Mouse (Mus musculus) stomach, postnatal 0 days (tissue): Measurements from ENCODE around the gene Fut7. TPM values are rescaled to one million over a fixed set of nuclear protein-coding genes. Genes with fewer than 3 reads are reported as not detected.

Experiments
- ATAC-seq: fragments of 200-750 bp; cut with Nextera tagmentation; 2 replicates; pipeline ENCODE4 v1.8.0; 2017; ENCODE audit not compliant: low FRiP score, low TSS enrichment
- DNase-seq: peaks from one replicate; pipeline ENCODE4 v3.0.0-alpha.2; 2016; ENCODE audit warnings: low spot score
- H3K27ac ChIP-seq: fragments of 300-500 bp; sonication (generic); replicated peaks from 2 replicates; pipeline ENCODE4 v1.5.1; 2014; ENCODE audit warnings: mild to moderate bottlenecking, control low read depth
- H3K27me3 ChIP-seq: fragments of 300-500 bp; sonication (generic); 2 replicates; pipeline ENCODE4 v1.6.1; 2014; ENCODE audit warnings: low read length; ENCODE audit not compliant: control insufficient read depth, insufficient read depth
- H3K36me3 ChIP-seq: fragments of 300-500 bp; sonication (generic); 2 replicates; pipeline ENCODE4 v1.6.1; 2014; ENCODE audit warnings: low read length, mixed read lengths; ENCODE audit not compliant: control insufficient read depth, insufficient read depth
- H3K4me1 ChIP-seq: fragments of 300-500 bp; sonication (generic); replicated peaks from 2 replicates; pipeline ENCODE4 v1.6.1; 2014; ENCODE audit warnings: antibody characterized with exemption; ENCODE audit not compliant: control insufficient read depth, insufficient read depth
- H3K4me2 ChIP-seq: fragments of 300-500 bp; sonication (generic); replicated peaks from 2 replicates; pipeline ENCODE4 v1.6.1; 2014; ENCODE audit warnings: low read depth, mild to moderate bottlenecking, control low read depth, moderate library complexity
- H3K4me3 ChIP-seq: fragments of 300-500 bp; sonication (generic); 2 replicates; pipeline ENCODE4 v1.5.1; 2014; ENCODE audit warnings: low read depth, low read length, control low read depth
- H3K9ac ChIP-seq: fragments of 300-500 bp; sonication (generic); 2 replicates; pipeline ENCODE4 v1.6.1; 2014; ENCODE audit warnings: mild to moderate bottlenecking, low read length, control low read depth, mixed read lengths
- H3K9me3 ChIP-seq: fragments of 300-500 bp; sonication (generic); 2 replicates; pipeline ENCODE4 v1.6.1; 2016; ENCODE audit warnings: low read length; ENCODE audit not compliant: control insufficient read depth
- CTCF ChIP-seq: IDR thresholded peaks from 2 replicates; pipeline ENCODE4 v1.5.1; 2016; ENCODE audit warnings: antibody characterized with exemption, low read depth, mild to moderate bottlenecking, moderate library complexity
- EP300 ChIP-seq: optimal IDR thresholded peaks from 2 replicates; pipeline ENCODE3; 2016; ENCODE audit warnings: antibody characterized with exemption
- WGBS: fragments of 180-500 bp; shearing (Covaris S2); extraction: QIAGEN DNeasy Blood & Tissue Kit; methylation state at CpG from one replicate; pipeline ENCODE4 v1.1.7; 2014; 5-methylcytosine and 5-hydroxymethylcytosine counted together
- polyA plus RNA-seq: library from polyadenylated mRNA; unstranded; fragments of >200 nt; fragmentation: Nextera tagmentation; extraction: Ambion mirVana; gene quantifications from 2 replicates; pipeline ENCODE4 v1.2.1, GENCODE M21; 2015

Fut7 gene
- polyA plus RNA-seq, 1 experiment from 2014 or later = not detected

- Histone ChIP-seq H3K36me3 (no peaks in the 10 kb centered on the region), H3K9ac (no peak within 1 kb of the TSS), H3K4me3 (no peak within 1 kb of the TSS), H3K9me3 (no peaks in the 10 kb centered on the region), H3K4me1 (peaks cover 10% of the 10 kb centered on the region), H3K4me2 (no peak within 1 kb of the TSS), H3K27ac (no peak within 1 kb of the TSS), H3K27me3 (no peaks in the 10 kb centered on the region)
- no peak for DNase-seq
- TF ChIP-seq EP300 = no peak
- TF ChIP-seq CTCF = no peak
- WGBS = 72% methylated on average over 8 of the region's 8 CpGs
- no peak for ATAC-seq
Measured at GRCm38 (mm10) chr2:25399051-25399450, 24.0 kb upstream of the Fut7 start, which contains the start of gene Npdc1. Gene Npdc1 (plus strand): TSS chr2:25399351.

- H3K27me3 ChIP-seq = no peaks in the 10 kb centered on the region
Measured at GRCm38 (mm10) chr2:25400291-25400690, 22.8 kb upstream of the Fut7 start.

GRCm38 (mm10) chr2:25400764-25401163 lies 22.3 kb upstream of the Fut7 start:
- Histone ChIP-seq H3K4me2 (peak overlapping the region; percentile 42), H3K36me3 (no peaks in the 10 kb centered on the region), H3K9ac (no peak overlapping the region), H3K4me1 (peaks cover 2% of the 10 kb centered on the region), H3K27ac (no peak overlapping the region), H3K4me3 (no peak overlapping the region), H3K9me3 (no peaks in the 10 kb centered on the region), H3K27me3 (no peaks in the 10 kb centered on the region)
- no peak for TF ChIP-seq EP300
- TF ChIP-seq CTCF = peak; percentile 79
- DNase-seq (peak; percentile 71), ATAC-seq (0 out of 2 replicates have a peak, but pooled peaks have one; percentile 22)
- WGBS = 5% methylated on average over 17 of the region's 17 CpGs

More at GRCm38 (mm10) chr2:25400291-25400690, 22.8 kb upstream of the Fut7 start:
- Histone ChIP-seq H3K4me2 (peak overlapping the region; percentile 42), H3K9me3 (no peaks in the 10 kb centered on the region), H3K9ac (no peak overlapping the region), H3K4me1 (peaks cover 2% of the 10 kb centered on the region), H3K27ac (no peak overlapping the region), H3K36me3 (no peaks in the 10 kb centered on the region), H3K4me3 (no peak overlapping the region)
- no peak for DNase-seq
- WGBS = 22% methylated on average over 16 of the region's 16 CpGs
- no peak for ATAC-seq
- TF ChIP-seq CTCF = no peak
- no peak for TF ChIP-seq EP300

GRCm38 (mm10) chr2:25402377-25402971 lies 20.6 kb upstream of the Fut7 start:
- ATAC-seq = peak; percentile 36
- Histone ChIP-seq H3K27ac (no peak overlapping the region; the same call in 1 of the 2 replicates), H3K4me1 (no peaks in the 10 kb centered on the region; the same call in 1 of the 2 replicates), H3K27me3 (no peaks in the 10 kb centered on the region), H3K9me3 (no peaks in the 10 kb centered on the region), H3K36me3 (no peaks in the 10 kb centered on the region), H3K4me3 (peak overlapping the region; percentile 60), H3K4me2 (peak overlapping the region; percentile 77), H3K9ac (peak overlapping the region; percentile 64; the same call in 1 of the 2 replicates)
- 3% methylated on average over 13 of the region's 13 CpGs for whole genome bisulfite sequencing
- DNase-seq = peak; percentile 93
- no peak for TF ChIP-seq EP300
- TF ChIP-seq CTCF = peak; percentile 85

GRCm38 (mm10) chr2:25402972-25403601 lies 20.0 kb upstream of the Fut7 start:
- Histone ChIP-seq H3K27me3 (no peaks in the 10 kb centered on the region), H3K36me3 (no peaks in the 10 kb centered on the region), H3K4me2 (peak overlapping the region; percentile 77), H3K9me3 (no peaks in the 10 kb centered on the region), H3K4me1 (no peaks in the 10 kb centered on the region; the same call in 1 of the 2 replicates), H3K9ac (peak overlapping the region; percentile 64), H3K27ac (peak overlapping the region; percentile 56), H3K4me3 (peak overlapping the region; percentile 60)
- TF ChIP-seq CTCF (no peak), EP300 (no peak)
- peak; percentile 73 for ATAC-seq
- peak; percentile 78 for DNase-seq
- 2% methylated on average over 49 of the region's 54 CpGs for WGBS

- Histone ChIP-seq H3K27me3 (no peaks in the 10 kb centered on the region), H3K4me2 (no peak overlapping the region), H3K36me3 (peaks cover 3% of the 10 kb centered on the region; the same call in 1 of the 2 replicates), H3K9me3 (no peaks in the 10 kb centered on the region), H3K4me3 (peak overlapping the region; percentile 60; the same call in 1 of the 2 replicates), H3K27ac (no peak overlapping the region), H3K4me1 (no peaks in the 10 kb centered on the region; the same call in 1 of the 2 replicates), H3K9ac (no peak overlapping the region)
- DNase-seq (no peak), ATAC-seq (no peak)
- 76% methylated on average over 4 of the region's 4 CpGs for WGBS
- TF ChIP-seq CTCF (no peak), EP300 (no peak)
Measured at GRCm38 (mm10) chr2:25403994-25404393, 19.1 kb upstream of the Fut7 start.
